Mouse (Mus musculus) cerebellum, adult 11 months (tissue): ENCODE measurements around the gene Olfr1215.
"Not testable (repeated sequence)": the region's sequence is repeated elsewhere in the genome, so short reads cannot be mapped to it uniquely, and the experiment has no call there.

Experiments
- DNase-seq: peaks from one replicate; pipeline ENCODE4 v3.0.0; 2022

The Olfr1215 gene

GRCm38 (mm10) chr2:89006873-89007272 is at the start of gene Olfr1215:
TSS of gene Olfr1215 (minus strand) at chr2:89006973.
- no peak for DNase-seq

- DNase-seq: no peak
These were observed 25.2 kb upstream of the Olfr1215 start, which contains the start of gene Olfr1217 for GRCm38 (mm10) chr2:89031965-89032364. TSS of gene Olfr1217 (minus strand) at chr2:89032065.

- DNase-seq: not testable (repeated sequence)
These were observed 14.7 kb upstream of the Olfr1215 start for GRCm38 (mm10) chr2:89021436-89021835.

GRCm38 (mm10) chr2:89018240-89018639 is 11.5 kb upstream of the Olfr1215 start, which contains the start of gene Olfr1216:
TSS of gene Olfr1216 (minus strand) at chr2:89018340.
- no peak for DNase-seq

- no peak for DNase-seq
These were observed 14.2 kb downstream of the Olfr1215 start, which contains the start of gene Olfr1214 for GRCm38 (mm10) chr2:88992553-88992952. TSS of gene Olfr1214 (minus strand) at chr2:88992653.

GRCm38 (mm10) chr2:88980181-88980580 is 26.6 kb downstream of the Olfr1215 start, which contains the start of gene Gm13762:
TSS of gene Gm13762 (minus strand) at chr2:88980281.
- no peak for DNase-seq

- no peak for DNase-seq
These were observed 53.1 kb downstream of the Olfr1215 start, which contains the start of gene Olfr1212 for GRCm38 (mm10) chr2:88953669-88954068. TSS of gene Olfr1212 (plus strand) at chr2:88953969.
